Mouse (Mus musculus): ENCODE measurements around the gene Bahd1. TPM values are rescaled to one million over a fixed set of nuclear protein-coding genes. Genes with fewer than 3 reads are reported as not detected.

Bahd1 gene
- polyA plus RNA-seq, 1 experiment from 2014 or later = 6.4 TPM

GRCm38 (mm10) chr2:118881956-118882355, 18.2 kb upstream of the Bahd1 start:
- 70% methylated on average over 5 of the region's 5 CpGs for WGBS
- Histone ChIP-seq H3K9me3 (no peaks in the 10 kb centered on the region), H3K4me2 (no peak overlapping the region), H3K27me3 (peaks cover 15% of the 10 kb centered on the region; the same call in 1 of the 2 replicates), H3K9ac (no peak overlapping the region), H3K27ac (no peak overlapping the region), H3K4me3 (no peak overlapping the region), H3K4me1 (peaks cover 5% of the 10 kb centered on the region), H3K36me3 (peaks cover 22% of the 10 kb centered on the region)
- ATAC-seq (ENCODE audit: insufficient number of reproducible peaks, low FRiP score, low TSS enrichment, low read depth) = no peak

GRCm38 (mm10) chr2:118882840-118883679, 17.1 kb upstream of the Bahd1 start:
- peaks cover 10% of the 10 kb centered on the region for H3K4me1 ChIP-seq
- ATAC-seq (ENCODE audit: insufficient number of reproducible peaks, low FRiP score, low TSS enrichment, low read depth) = peak; percentile 64
- WGBS = 3% methylated on average over 32 of the region's 32 CpGs
- peak overlapping the region; percentile 42 for H3K4me3 ChIP-seq
- no peak overlapping the region for H3K27ac ChIP-seq
- H3K27me3 ChIP-seq = peaks cover 22% of the 10 kb centered on the region; the same call in 1 of the 2 replicates
- peak overlapping the region; percentile 40; the same call in 1 of the 2 replicates for H3K9ac ChIP-seq
- peak overlapping the region; percentile 77 for H3K4me2 ChIP-seq
- peaks cover 12% of the 10 kb centered on the region; the same call in 1 of the 2 replicates for H3K36me3 ChIP-seq
- no peaks in the 10 kb centered on the region for H3K9me3 ChIP-seq

GRCm38 (mm10) chr2:118887440-118887839, 12.7 kb upstream of the Bahd1 start:
- WGBS = 68% methylated on average over 13 of the region's 13 CpGs
- Histone ChIP-seq H3K27ac (no peak overlapping the region), H3K4me2 (no peak overlapping the region), H3K27me3 (peaks cover 25% of the 10 kb centered on the region; the same call in 1 of the 2 replicates), H3K4me1 (peaks cover 10% of the 10 kb centered on the region), H3K36me3 (no peaks in the 10 kb centered on the region), H3K9ac (no peak overlapping the region), H3K4me3 (no peak overlapping the region), H3K9me3 (no peaks in the 10 kb centered on the region)
- no peak for ATAC-seq (ENCODE audit: insufficient number of reproducible peaks, low FRiP score, low TSS enrichment, low read depth)

GRCm38 (mm10) chr2:118887845-118888548, 12.2 kb upstream of the Bahd1 start:
- no peaks in the 10 kb centered on the region for H3K9me3 ChIP-seq
- H3K9ac ChIP-seq = no peak overlapping the region
- ATAC-seq (ENCODE audit: insufficient number of reproducible peaks, low FRiP score, low TSS enrichment, low read depth) = no peak
- 20% methylated on average over 14 of the region's 14 CpGs for WGBS
- peaks cover 30% of the 10 kb centered on the region; the same call in 1 of the 2 replicates for H3K27me3 ChIP-seq
- H3K4me2 ChIP-seq = no peak overlapping the region
- H3K4me3 ChIP-seq = no peak overlapping the region
- H3K27ac ChIP-seq = no peak overlapping the region
- no peaks in the 10 kb centered on the region for H3K36me3 ChIP-seq
- H3K4me1 ChIP-seq = peaks cover 8% of the 10 kb centered on the region

GRCm38 (mm10) chr2:118891173-118891572, 9.0 kb upstream of the Bahd1 start:
- peaks cover 38% of the 10 kb centered on the region for H3K27me3 ChIP-seq
- ATAC-seq (ENCODE audit: insufficient number of reproducible peaks, low FRiP score, low TSS enrichment, low read depth) = no peak
- H3K27ac ChIP-seq = no peak overlapping the region
- H3K4me2 ChIP-seq = no peak overlapping the region
- 85% methylated on average over 4 of the region's 4 CpGs for WGBS
- no peaks in the 10 kb centered on the region for H3K36me3 ChIP-seq
- H3K9ac ChIP-seq = no peak overlapping the region
- no peak overlapping the region for H3K4me3 ChIP-seq
- H3K9me3 ChIP-seq = no peaks in the 10 kb centered on the region
- peaks cover 9% of the 10 kb centered on the region for H3K4me1 ChIP-seq

GRCm38 (mm10) chr2:118895990-118896913, 3.9 kb upstream of the Bahd1 start:
- 4% methylated on average over 37 of the region's 38 CpGs for WGBS
- ATAC-seq (ENCODE audit: insufficient number of reproducible peaks, low FRiP score, low TSS enrichment, low read depth) = no peak
- Histone ChIP-seq H3K9ac (peak overlapping the region; percentile 29), H3K27me3 (peaks cover 75% of the 10 kb centered on the region), H3K4me1 (peaks cover 38% of the 10 kb centered on the region), H3K36me3 (no peaks in the 10 kb centered on the region), H3K9me3 (no peaks in the 10 kb centered on the region), H3K4me3 (peak overlapping the region; percentile 50), H3K4me2 (peak overlapping the region; percentile 94), H3K27ac (no peak overlapping the region)

- Histone ChIP-seq H3K27me3 (peaks cover 72% of the 10 kb centered on the region), H3K27ac (no peak overlapping the region), H3K4me3 (peak overlapping the region; percentile 50), H3K4me1 (peaks cover 41% of the 10 kb centered on the region), H3K9ac (peak overlapping the region; percentile 29; the same call in 1 of the 2 replicates), H3K36me3 (no peaks in the 10 kb centered on the region), H3K9me3 (no peaks in the 10 kb centered on the region), H3K4me2 (peak overlapping the region; percentile 94)
- no peak for ATAC-seq (ENCODE audit: insufficient number of reproducible peaks, low FRiP score, low TSS enrichment, low read depth)
- WGBS = 1% methylated on average over 13 of the region's 13 CpGs
These were observed 3.3 kb upstream of the Bahd1 start for GRCm38 (mm10) chr2:118896914-118897291.

GRCm38 (mm10) chr2:118897392-118897791, 2.8 kb upstream of the Bahd1 start:
- WGBS = 3% methylated on average over 7 of the region's 7 CpGs
- 0 out of 2 replicates have a peak overlapping the region, but pooled peaks have one; percentile 29 for H3K9ac ChIP-seq
- H3K4me3 ChIP-seq = peak overlapping the region; percentile 50
- H3K27me3 ChIP-seq = peaks cover 71% of the 10 kb centered on the region
- H3K36me3 ChIP-seq = no peaks in the 10 kb centered on the region
- peak overlapping the region; percentile 94 for H3K4me2 ChIP-seq
- H3K27ac ChIP-seq = no peak overlapping the region
- ATAC-seq (ENCODE audit: insufficient number of reproducible peaks, low FRiP score, low TSS enrichment, low read depth) = no peak
- H3K4me1 ChIP-seq = peaks cover 42% of the 10 kb centered on the region
- no peaks in the 10 kb centered on the region for H3K9me3 ChIP-seq

- ATAC-seq (ENCODE audit: insufficient number of reproducible peaks, low FRiP score, low TSS enrichment, low read depth) = no peak
- no peak overlapping the region for H3K4me2 ChIP-seq
- H3K4me1 ChIP-seq = peaks cover 46% of the 10 kb centered on the region
- H3K4me3 ChIP-seq = 0 out of 2 replicates have a peak overlapping the region, but pooled peaks have one; percentile 1
- no peaks in the 10 kb centered on the region for H3K36me3 ChIP-seq
- H3K9me3 ChIP-seq = no peaks in the 10 kb centered on the region
- H3K27me3 ChIP-seq = peaks cover 68% of the 10 kb centered on the region
- H3K27ac ChIP-seq = no peak overlapping the region
- no peak overlapping the region for H3K9ac ChIP-seq
- 2% methylated on average over 11 of the region's 11 CpGs for WGBS
These were observed 2.4 kb upstream of the Bahd1 start for GRCm38 (mm10) chr2:118897808-118898207.

- H3K27ac ChIP-seq = no peak overlapping the region
- no peaks in the 10 kb centered on the region for H3K36me3 ChIP-seq
- H3K4me3 ChIP-seq = no peak overlapping the region
- 10% methylated on average over 4 of the region's 4 CpGs for WGBS
- H3K27me3 ChIP-seq = peaks cover 69% of the 10 kb centered on the region
- no peak for ATAC-seq (ENCODE audit: insufficient number of reproducible peaks, low FRiP score, low TSS enrichment, low read depth)
- H3K9me3 ChIP-seq = no peaks in the 10 kb centered on the region
- no peak overlapping the region for H3K9ac ChIP-seq
- no peak overlapping the region for H3K4me2 ChIP-seq
- H3K4me1 ChIP-seq = peaks cover 54% of the 10 kb centered on the region
These were observed 1.4 kb upstream of the Bahd1 start for GRCm38 (mm10) chr2:118898771-118899170.

GRCm38 (mm10) chr2:118899306-118899705, 871 bp upstream of the Bahd1 start:
- H3K27ac ChIP-seq = no peak overlapping the region
- WGBS = 23% methylated on average over 7 of the region's 7 CpGs
- H3K4me1 ChIP-seq = peaks cover 57% of the 10 kb centered on the region

More at GRCm38 (mm10) chr2:118899306-118899705, 871 bp upstream of the Bahd1 start:
- Histone ChIP-seq H3K4me3 (no peak overlapping the region), H3K36me3 (no peaks in the 10 kb centered on the region), H3K9me3 (no peaks in the 10 kb centered on the region), H3K27me3 (peaks cover 74% of the 10 kb centered on the region), H3K9ac (no peak overlapping the region), H3K4me2 (no peak overlapping the region)
- ATAC-seq (ENCODE audit: insufficient number of reproducible peaks, low FRiP score, low TSS enrichment, low read depth) = no peak

Measured in limb, embryonic 15.5 days (tissue).